Mouse (Mus musculus) frontal cortex, postnatal 36 days (tissue): ENCODE measurements around the gene 4930404N11Rik.
A peak's percentile ranks its signal among the peaks of the same experiment; 100 is the strongest.

Source experiments
- DNase-seq, 2 experiments: peaks; one replicate each; pipeline ENCODE4 v3.0.0; 2022; ENCODE audit warnings: low spot score in 2 of 2

The 4930404N11Rik gene

GRCm38 (mm10) chr10:81379809-81380378, 14.3 kb upstream of the 4930404N11Rik start:
- DNase-seq, result no peak

GRCm38 (mm10) chr10:81379183-81379553, 13.6 kb upstream of the 4930404N11Rik start:
- no peak for DNase-seq

GRCm38 (mm10) chr10:81378553-81379182, 13.1 kb upstream of the 4930404N11Rik start:
- DNase-seq, result peak; percentile 100

- DNase-seq, result no peak
These were observed 12.4 kb upstream of the 4930404N11Rik start, which contains the start of gene Fzr1 for GRCm38 (mm10) chr10:81377793-81378552. TSS of gene Fzr1 (minus strand) at chr10:81378516.

GRCm38 (mm10) chr10:81377362-81377664, 11.7 kb upstream of the 4930404N11Rik start:
- DNase-seq, result no peak

- DNase-seq, result no peak
These were observed 11.1 kb upstream of the 4930404N11Rik start for GRCm38 (mm10) chr10:81376561-81377361.

- no peak for DNase-seq
These were observed 9.7 kb upstream of the 4930404N11Rik start for GRCm38 (mm10) chr10:81375322-81375721.

GRCm38 (mm10) chr10:81367207-81367495, 1.5 kb upstream of the 4930404N11Rik start:
- no peak for DNase-seq

- no peak for DNase-seq
These were observed 1.0 kb upstream of the 4930404N11Rik start for GRCm38 (mm10) chr10:81366477-81367206.

- DNase-seq, result peak in 1 of 2 experiments; percentile 63
These were observed 543 bp downstream of the 4930404N11Rik start for GRCm38 (mm10) chr10:81365073-81365472.

- no peak for DNase-seq
These were observed 950 bp downstream of the 4930404N11Rik start for GRCm38 (mm10) chr10:81364666-81365065.

- DNase-seq, result no peak
These were observed 1.9 kb downstream of the 4930404N11Rik start for GRCm38 (mm10) chr10:81363436-81364346.

GRCm38 (mm10) chr10:81362336-81362949, 3.2 kb downstream of the 4930404N11Rik start:
- DNase-seq, result no peak

GRCm38 (mm10) chr10:81360721-81361120, 4.9 kb downstream of the 4930404N11Rik start:
- no peak for DNase-seq

- DNase-seq, result no peak
These were observed 6.8 kb downstream of the 4930404N11Rik start for GRCm38 (mm10) chr10:81358841-81359240.

- DNase-seq, result no peak
These were observed 7.4 kb downstream of the 4930404N11Rik start for GRCm38 (mm10) chr10:81358209-81358608.

GRCm38 (mm10) chr10:81356991-81357844, 8.4 kb downstream of the 4930404N11Rik start, which contains the start of gene Mfsd12:
TSS of gene Mfsd12 (plus strand) at chr10:81357491.
- DNase-seq, result peak; percentile 87 to 92

- no peak for DNase-seq
These were observed 9.1 kb downstream of the 4930404N11Rik start for GRCm38 (mm10) chr10:81356352-81356990.

GRCm38 (mm10) chr10:81355533-81355932, 10.1 kb downstream of the 4930404N11Rik start:
- DNase-seq, result no peak
